Mouse (Mus musculus): Measurements from ENCODE around the gene Col17a1.

Gene Col17a1

GRCm38 (mm10) chr19:47691994-47692393, at the start of gene Col17a1:
Gene Col17a1 (minus strand): TSS chr19:47692094.
- no peak for DNase-seq

- DNase-seq, result peak; percentile 79 to 83
Measured at GRCm38 (mm10) chr19:47731931-47732330, 40.0 kb upstream of the Col17a1 start.

- DNase-seq, result peak; percentile 99 to 100
Measured at GRCm38 (mm10) chr19:47731071-47731881, 39.4 kb upstream of the Col17a1 start, which contains the start of gene Sfr1. Gene Sfr1 (plus strand): TSS chr19:47731682.

- peak; percentile 45 to 73 for DNase-seq
Measured at GRCm38 (mm10) chr19:47730691-47731070, 38.8 kb upstream of the Col17a1 start.

- DNase-seq, result no peak
Measured at GRCm38 (mm10) chr19:47725643-47726140, 33.8 kb upstream of the Col17a1 start.

GRCm38 (mm10) chr19:47724903-47725302, 33.0 kb upstream of the Col17a1 start:
- DNase-seq, result no peak

- no peak for DNase-seq
Measured at GRCm38 (mm10) chr19:47722471-47722870, 30.6 kb upstream of the Col17a1 start.

GRCm38 (mm10) chr19:47719147-47719546, 27.3 kb upstream of the Col17a1 start:
- no peak for DNase-seq

- DNase-seq, result no peak
Measured at GRCm38 (mm10) chr19:47716144-47716543, 24.2 kb upstream of the Col17a1 start.

- no peak for DNase-seq
Measured at GRCm38 (mm10) chr19:47713457-47713856, 21.6 kb upstream of the Col17a1 start.

GRCm38 (mm10) chr19:47710376-47710775, 18.5 kb upstream of the Col17a1 start:
- DNase-seq, result no peak

- no peak for DNase-seq
Measured at GRCm38 (mm10) chr19:47705772-47706309, 13.9 kb upstream of the Col17a1 start.

- DNase-seq, result no peak
Measured at GRCm38 (mm10) chr19:47705080-47705771, 13.3 kb upstream of the Col17a1 start.

- no peak for DNase-seq
Measured at GRCm38 (mm10) chr19:47700509-47700908, 8.6 kb upstream of the Col17a1 start.

- DNase-seq, result no peak
Measured at GRCm38 (mm10) chr19:47699743-47700142, 7.8 kb upstream of the Col17a1 start.

- no peak for DNase-seq
Measured at GRCm38 (mm10) chr19:47698266-47698665, 6.4 kb upstream of the Col17a1 start.

- no peak for DNase-seq
Measured at GRCm38 (mm10) chr19:47697067-47697466, 5.2 kb upstream of the Col17a1 start.

- no peak for DNase-seq
Measured at GRCm38 (mm10) chr19:47696411-47696810, 4.5 kb upstream of the Col17a1 start.

GRCm38 (mm10) chr19:47695725-47696124, 3.8 kb upstream of the Col17a1 start:
- no peak for DNase-seq

GRCm38 (mm10) chr19:47689592-47689991, 2.3 kb downstream of the Col17a1 start:
- no peak for DNase-seq

GRCm38 (mm10) chr19:47678675-47679074, 13.2 kb downstream of the Col17a1 start:
- no peak for DNase-seq

GRCm38 (mm10) chr19:47674419-47674818, 17.5 kb downstream of the Col17a1 start:
- peak; percentile 47 to 75 for DNase-seq

- DNase-seq, result no peak
Measured at GRCm38 (mm10) chr19:47668399-47668798, 23.5 kb downstream of the Col17a1 start.

GRCm38 (mm10) chr19:47667601-47668000, 24.3 kb downstream of the Col17a1 start:
- DNase-seq, result no peak
